ENCODE assay signal across 23 mouse cellular contexts in the genomic region with DNA sequence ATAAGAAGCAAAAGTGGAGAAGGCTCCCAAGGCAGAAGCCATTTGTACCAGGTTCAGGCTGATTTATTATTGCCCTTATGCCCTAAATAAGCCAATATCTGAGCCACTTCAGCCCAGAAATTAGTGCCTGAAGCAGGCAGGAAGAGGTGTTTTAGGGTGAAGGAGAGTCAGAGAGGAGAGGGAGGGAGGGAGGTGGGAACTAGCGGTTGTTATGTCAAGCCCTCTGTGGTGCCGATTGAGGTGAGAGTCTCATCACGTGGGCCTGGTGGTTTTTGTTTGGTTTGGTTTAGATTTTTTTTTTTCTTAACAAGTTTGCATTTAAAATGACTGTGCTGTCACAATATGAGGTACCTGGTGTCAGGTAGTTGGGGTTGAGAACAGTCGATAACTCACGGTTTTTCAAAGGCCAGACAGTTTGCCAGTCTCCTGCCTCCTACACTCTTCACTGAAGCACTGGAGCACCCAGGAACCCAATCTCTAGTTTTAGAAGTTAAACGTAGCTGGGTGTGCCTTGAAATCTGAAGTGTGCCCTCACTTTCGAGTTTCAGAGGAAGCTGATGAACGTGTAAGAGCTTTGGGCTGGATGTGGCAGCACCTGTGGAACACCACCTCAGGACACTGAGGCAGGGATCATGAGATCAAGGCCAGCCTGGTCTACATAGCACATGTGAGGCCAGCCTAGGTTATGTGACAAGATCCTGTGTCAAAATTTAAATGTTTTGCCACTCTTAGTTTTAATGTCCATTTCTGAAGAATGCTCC.
DNase-seq lines count a peak whose midpoint lies in the region; ATAC-seq and TF ChIP-seq lines count a peak whose summit lies in the region.
"Had no signal": no experiment of that assay in that cellular context is flagged by ENCODE, and none has a peak within 500 bp of the region (broad histone marks: within the 10 kb centered on the region; RNA-seq: fewer than 3 reads in every experiment).

No protein-coding gene starts in this region.

- no peak overlapping the region for H3K4me3 ChIP-seq in heart, embryonic 13.5 days
- no peak overlapping the region for H3K4me3 ChIP-seq in G1E (ENCODE audit: low read depth, low read length)
- no peak overlapping the region for H3K4me3 ChIP-seq in limb, embryonic 13.5 days
- H3K4me3 ChIP-seq: gastrocnemius, adult 2 months; hindbrain, embryonic 15.5 days; left cerebral cortex, adult 2 months; liver, embryonic 15.5 days had no signal

- H3K27ac ChIP-seq in heart, embryonic 13.5 days (replicated peaks) = peak overlapping the region; percentile 81; the same call in 1 of the 2 replicates
- peak overlapping the region; percentile 80; the same call in 1 of the 2 replicates for H3K27ac ChIP-seq in limb, embryonic 13.5 days
- H3K27ac ChIP-seq: gastrocnemius, adult 2 months; hindbrain, embryonic 15.5 days; left cerebral cortex, adult 2 months; liver, embryonic 15.5 days had no signal

- no peak overlapping the region for H3K4me2 ChIP-seq in heart, embryonic 13.5 days
- no peak overlapping the region for H3K4me2 ChIP-seq in limb, embryonic 13.5 days (replicated peaks)
- H3K4me2 ChIP-seq: hindbrain, embryonic 15.5 days; liver, embryonic 15.5 days had no signal

- no peaks in the 10 kb centered on the region for H3K9me3 ChIP-seq in heart, embryonic 13.5 days
- peaks cover 28% of the 10 kb centered on the region for H3K9me3 ChIP-seq in G1E (replicated peaks)
- H3K9me3 ChIP-seq in limb, embryonic 13.5 days = no peaks in the 10 kb centered on the region
- H3K9me3 ChIP-seq: hindbrain, embryonic 15.5 days; liver, embryonic 15.5 days had no signal

- 71% methylated on average over 8 of the region's 8 CpGs for WGBS in heart, embryonic 13.5 days
- 70% methylated on average over 8 of the region's 8 CpGs for WGBS in limb, embryonic 13.5 days

- no peaks in the 10 kb centered on the region for H3K27me3 ChIP-seq in heart, embryonic 13.5 days (replicated peaks)
- H3K27me3 ChIP-seq in G1E (ENCODE audit: insufficient read depth, low read length) = no peaks in the 10 kb centered on the region
- H3K27me3 ChIP-seq in limb, embryonic 13.5 days = no peaks in the 10 kb centered on the region
- H3K27me3 ChIP-seq: hindbrain, embryonic 15.5 days; liver, embryonic 15.5 days; Patski had no signal

- no peak overlapping the region for H3K9ac ChIP-seq in heart, embryonic 13.5 days
- H3K9ac ChIP-seq in limb, embryonic 13.5 days = no peak overlapping the region
- H3K9ac ChIP-seq: hindbrain, embryonic 15.5 days; liver, embryonic 15.5 days had no signal

- no peak for DNase-seq in heart, postnatal 4 days
- DNase-seq in 416B (ENCODE audit: low read depth) (peak; percentile 37), G1E (ENCODE audit: low spot score) (no peak)
- DNase-seq in neural tube, embryonic 10.5 days (ENCODE audit: extremely low spot score, low spot score) = no peak
- no peak for DNase-seq in frontal cortex, postnatal 10 days (ENCODE audit: low spot score in 2 of 2)
- no peak for DNase-seq in gastrocnemius, postnatal 36 days
- DNase-seq: adrenal gland, postnatal 10 days; B cell, adult 2 months; cerebellum, postnatal 10 days; embryo, embryonic 11 days; gastrocnemius, adult 2 months; kidney, postnatal 36 days; layer of hippocampus, adult 9-11 months; thymus, adult 18-20 months had no signal

- ATAC-seq in heart, embryonic 13.5 days (ENCODE audit: extremely low read depth, insufficient number of reproducible peaks, low FRiP score, low TSS enrichment) = no peak
- ATAC-seq in G1E (ENCODE audit: extremely low read depth, insufficient number of reproducible peaks, low FRiP score, poor library complexity, severe bottlenecking) = peak; percentile 18; the same call in 1 of the 2 replicates
- ATAC-seq in limb, embryonic 13.5 days (ENCODE audit: low FRiP score, low read depth) = no peak
- ATAC-seq: activated CD4-positive, CD25-positive, alpha-beta regulatory T cell, adult 4 months; forebrain, embryonic 16.5 days; intestine, embryonic 16.5 days; Patski had no signal

- peaks cover 32% of the 10 kb centered on the region for H3K4me1 ChIP-seq in heart, embryonic 13.5 days
- H3K4me1 ChIP-seq in G1E (ENCODE audit: insufficient read depth, low read depth, low read length) = no peaks in the 10 kb centered on the region
- peaks cover 43% of the 10 kb centered on the region for H3K4me1 ChIP-seq in limb, embryonic 13.5 days

- H3K36me3 ChIP-seq in heart, embryonic 13.5 days = no peaks in the 10 kb centered on the region
- no peaks in the 10 kb centered on the region for H3K36me3 ChIP-seq in G1E (replicated peaks)
- H3K36me3 ChIP-seq in limb, embryonic 13.5 days = no peaks in the 10 kb centered on the region
- H3K36me3 ChIP-seq: hindbrain, embryonic 15.5 days; liver, embryonic 15.5 days had no signal

- intact Hi-C loops in gastrocnemius, postnatal 36 days (cut with DNase I) = no loop called here

- no peak for TF ChIP-seq CTCF in G1E (IDR thresholded peaks at IDR 0.05; ENCODE audit: low read depth, low read length)
